Mouse (Mus musculus) retina, postnatal 1 day (tissue): ENCODE results near the gene Susd1.

Source experiments
- DNase-seq: peaks from one replicate; pipeline ENCODE4 v3.0.0-alpha.2; 2012

Gene Susd1

DNA sequence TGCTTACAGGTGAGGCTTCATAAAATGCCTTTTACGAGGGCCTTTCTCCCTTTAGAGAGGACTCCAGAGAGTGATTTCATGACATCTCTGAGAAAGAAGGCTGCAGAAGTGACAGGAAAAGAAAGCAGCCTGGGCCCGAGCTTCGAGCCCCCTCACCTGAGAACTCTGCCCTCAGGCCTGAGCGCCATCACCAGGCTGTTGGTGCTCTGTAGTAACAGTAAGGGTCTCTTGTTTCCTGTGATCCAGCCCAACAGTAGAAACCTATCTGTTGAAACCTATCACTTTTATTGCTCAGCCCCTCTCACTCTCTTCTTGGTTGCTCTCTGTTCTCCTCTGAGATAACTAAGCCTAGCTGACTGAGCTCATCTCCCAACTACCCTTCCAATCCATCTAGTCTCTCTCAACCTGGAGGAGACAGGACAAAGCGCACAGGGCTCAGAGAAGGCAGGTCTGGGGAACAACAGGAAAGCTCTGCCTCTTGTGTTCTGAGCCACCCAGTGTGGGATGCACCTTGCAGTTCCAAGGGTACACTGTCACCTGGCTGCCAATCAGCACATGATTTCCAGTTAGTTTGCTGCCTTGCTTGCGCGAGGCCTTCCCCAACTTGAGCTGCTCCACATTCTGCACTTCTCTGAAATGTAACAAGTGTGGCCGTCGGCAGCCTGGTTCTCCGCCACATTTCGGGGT lies 101.4 kb downstream of the Susd1 start:
- DNase-seq, result no peak

DNA sequence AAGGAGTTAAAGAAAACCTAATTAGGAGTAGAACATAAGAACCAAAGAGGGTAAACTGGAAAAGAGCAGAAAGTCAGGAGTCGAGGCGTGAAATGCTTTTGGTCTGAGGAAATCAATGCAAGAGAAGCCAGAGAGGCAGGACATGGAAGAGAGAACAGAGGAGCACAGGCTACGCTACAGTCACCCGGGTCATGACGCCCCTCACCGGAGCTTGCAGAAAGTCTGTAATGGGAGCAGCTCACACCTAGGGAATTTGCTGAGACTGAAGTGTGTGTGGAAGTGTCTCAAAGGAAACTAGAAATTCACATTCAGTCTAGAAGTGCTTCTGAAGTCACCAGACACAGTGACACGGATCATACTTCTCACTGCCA lies 102.0 kb downstream of the Susd1 start:
- DNase-seq, result no peak

DNA sequence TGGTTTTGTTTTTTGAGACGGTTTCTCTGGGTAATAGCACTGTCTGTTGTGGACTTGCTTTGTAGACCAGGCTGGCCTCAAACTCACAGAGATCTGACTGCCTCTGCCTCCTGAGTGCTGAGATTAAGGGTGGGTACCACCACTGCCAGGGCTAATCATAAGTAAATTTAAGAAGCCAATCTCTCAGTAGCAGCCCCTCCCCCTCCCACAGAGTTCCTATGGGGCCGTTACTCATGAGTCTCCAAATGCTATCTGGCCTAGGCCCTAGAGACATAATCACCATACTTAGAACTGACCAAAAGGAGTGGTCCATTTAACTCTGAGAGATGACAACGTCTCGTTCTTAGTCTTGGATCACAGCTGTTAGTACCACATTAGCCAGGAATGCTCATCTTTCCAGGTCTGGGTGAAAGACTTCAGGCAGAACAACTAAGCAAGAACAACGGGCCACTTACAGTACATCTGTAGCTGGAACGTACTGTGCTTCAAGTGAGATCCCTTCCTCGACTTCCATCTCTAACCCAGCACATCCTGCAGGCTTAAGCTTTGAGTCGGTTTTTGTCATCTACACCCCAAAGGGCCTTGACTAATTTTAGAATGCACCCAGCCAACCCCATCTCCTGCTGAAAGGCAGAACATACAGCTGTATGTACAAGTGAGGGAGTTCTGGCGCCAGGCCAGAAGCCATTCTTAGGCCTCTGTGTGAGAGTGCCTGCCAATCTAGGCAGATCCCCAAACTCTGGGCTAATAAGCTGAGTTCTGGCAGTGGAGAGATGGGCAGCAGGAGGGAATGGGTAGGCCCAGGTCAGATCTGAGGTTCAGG lies 102.6 kb downstream of the Susd1 start:
- DNase-seq, result peak; percentile 45

DNA sequence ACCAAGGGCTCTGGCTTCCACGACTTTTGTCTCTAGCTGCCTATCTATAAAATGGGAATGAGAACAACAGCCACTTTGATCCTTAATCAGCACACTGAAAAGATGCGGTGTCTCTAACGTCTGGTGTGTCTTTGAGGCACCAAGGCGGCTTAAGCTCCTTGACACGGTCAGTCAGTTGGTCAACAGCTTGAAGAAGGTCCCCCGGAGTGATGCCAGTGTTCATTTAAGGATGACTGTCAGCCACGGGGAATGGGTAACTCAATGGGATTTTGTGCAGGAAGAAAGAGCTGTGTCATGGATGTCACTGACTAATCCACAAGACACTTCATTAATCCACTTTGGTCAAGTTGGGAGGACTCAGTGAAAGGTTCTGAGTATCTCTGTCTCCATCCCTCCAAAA lies 103.3 kb downstream of the Susd1 start:
- no peak for DNase-seq

DNA sequence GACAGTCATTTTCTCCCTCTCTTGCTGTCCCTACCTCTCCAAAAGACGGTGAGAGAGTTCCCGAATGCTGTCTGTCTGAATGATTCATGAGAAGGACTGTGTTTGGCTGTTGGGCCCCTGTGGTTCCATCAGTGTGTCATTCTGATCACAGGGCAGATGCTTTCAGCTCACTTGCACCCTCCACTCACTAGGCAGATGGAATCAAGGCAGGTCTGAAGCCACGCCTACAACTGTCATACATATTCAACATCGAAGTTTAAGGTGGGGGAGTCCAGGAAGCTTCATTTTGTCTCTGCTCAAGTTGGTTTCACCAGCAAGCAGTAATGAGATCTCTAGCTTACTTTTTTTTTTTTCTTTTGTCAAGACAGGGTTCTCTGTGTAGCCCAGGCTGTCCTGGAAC lies 104.2 kb downstream of the Susd1 start:
- no peak for DNase-seq

DNA sequence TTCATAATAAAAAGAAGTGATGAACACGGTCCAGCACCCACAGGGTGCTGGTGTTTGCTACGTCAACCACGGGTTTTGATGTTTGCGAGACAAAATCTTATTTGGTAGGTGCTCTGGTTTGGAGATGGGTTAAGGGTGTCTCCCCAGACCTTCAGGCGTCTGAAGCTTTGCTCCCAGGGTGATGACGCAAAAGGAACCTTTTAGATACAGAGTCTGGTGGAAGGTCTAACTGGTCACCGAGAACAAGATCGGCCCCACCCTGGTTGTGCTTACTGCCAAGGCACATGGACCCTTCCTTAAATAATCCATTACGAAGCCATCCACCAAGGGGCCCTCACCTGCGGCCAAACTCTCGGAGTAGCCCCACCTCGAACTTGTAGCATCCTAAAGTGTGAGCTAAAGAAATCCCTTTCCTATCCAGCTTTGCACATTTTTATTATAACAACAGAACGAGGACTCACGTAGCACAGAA lies 105.0 kb downstream of the Susd1 start:
- DNase-seq, result no peak

DNA sequence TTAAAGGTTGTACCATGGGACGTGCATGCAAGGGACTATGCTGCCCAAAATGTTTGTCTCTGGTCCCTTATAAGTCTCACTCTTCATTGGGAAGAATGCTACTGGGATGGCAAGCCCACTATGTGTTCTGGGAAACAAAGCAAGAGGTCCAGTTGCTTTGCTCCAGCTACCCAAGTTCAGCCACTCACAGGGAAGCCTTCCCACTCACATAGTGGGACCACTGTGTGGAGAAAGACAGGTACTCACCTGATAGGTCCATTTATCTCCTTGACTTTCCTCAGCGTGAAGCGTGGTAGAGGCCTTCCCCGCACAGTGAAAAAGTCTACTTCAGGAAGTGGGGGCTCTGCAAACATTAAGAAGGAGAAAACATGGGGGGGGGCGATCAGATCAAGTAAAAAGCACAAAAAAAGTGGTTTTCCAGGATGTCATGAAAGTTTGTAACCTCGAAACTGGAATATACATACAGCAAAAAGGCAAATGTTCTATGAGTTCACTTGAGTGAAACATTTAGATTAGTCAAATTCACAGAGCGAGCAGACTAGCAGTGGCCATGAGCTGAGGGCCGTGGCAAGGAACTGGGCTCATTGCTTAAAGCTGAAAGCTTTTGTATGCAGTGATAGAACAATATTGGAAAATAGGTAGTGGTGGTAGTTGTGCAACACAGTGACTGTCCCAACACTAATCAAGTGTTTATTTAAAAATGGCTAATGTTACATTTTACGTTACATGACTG lies 105.6 kb downstream of the Susd1 start:
- DNase-seq, result no peak

DNA sequence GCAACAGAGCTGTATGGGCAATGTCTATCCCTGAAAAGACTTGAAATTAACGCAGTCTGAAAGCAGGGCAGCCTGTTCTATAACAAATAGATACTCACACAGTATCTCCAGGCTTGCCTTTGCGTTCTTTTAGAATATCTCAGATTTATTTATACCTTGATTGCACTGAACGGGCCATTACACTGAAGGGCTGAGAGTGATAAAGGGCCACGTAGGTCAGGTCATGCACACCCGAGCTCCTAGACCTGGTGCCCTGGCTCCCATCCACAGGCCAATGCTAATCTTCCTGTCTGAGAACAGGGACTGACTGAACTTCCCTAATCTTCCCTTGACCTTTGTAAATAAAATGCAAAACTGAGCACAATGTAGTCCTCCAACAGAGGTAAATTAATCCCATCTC lies 106.3 kb downstream of the Susd1 start:
- DNase-seq, result no peak

DNA sequence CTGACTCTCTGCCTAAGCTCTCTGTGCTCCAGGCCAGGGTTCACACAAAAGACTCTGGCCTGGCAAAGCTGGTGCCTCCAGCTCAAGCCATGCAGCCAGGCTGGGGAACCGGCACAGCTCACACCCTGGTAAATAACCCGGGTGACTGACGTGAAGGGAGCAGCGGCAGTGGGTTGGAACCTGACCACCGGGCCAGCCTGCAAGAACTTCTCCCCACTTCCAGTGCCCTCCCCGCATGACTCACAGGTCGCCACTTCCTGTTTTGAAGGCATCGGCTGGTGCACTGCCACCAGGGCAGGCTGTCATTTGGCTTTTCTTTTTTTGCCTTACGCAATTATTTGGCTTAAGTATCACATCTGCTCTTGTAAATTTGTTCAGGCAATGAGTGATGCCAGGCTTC lies 106.8 kb downstream of the Susd1 start:
- no peak for DNase-seq

DNA sequence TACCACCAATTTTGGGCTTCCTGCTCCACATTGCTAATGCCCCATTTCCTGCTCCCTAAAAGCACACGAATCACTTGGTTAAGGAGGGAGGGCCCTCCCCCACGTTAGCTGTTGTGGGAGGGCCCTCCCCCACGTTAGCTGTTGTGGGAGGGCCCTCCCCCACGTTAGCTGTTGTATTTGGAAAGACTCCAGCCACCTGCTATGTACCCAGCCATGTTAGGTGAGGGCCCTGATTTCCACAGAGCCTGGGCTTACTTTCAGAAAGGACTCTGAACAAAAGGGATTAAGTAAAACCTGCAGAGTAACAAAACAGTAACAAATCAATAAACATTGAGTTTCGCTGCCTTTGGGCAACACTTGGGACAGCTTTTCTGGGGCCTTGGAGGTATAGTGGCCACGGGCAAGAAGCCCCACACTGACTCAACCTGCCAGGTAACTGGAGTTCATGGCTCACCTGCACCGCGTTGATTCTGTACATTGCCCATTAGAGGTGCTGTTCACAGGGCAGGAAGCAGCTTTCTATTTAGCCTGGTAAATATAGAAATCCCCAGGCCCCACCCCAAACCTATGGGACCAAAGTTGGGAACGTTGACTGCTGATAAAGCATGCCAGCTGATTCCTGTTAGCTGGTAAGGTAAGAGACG lies 107.3 kb downstream of the Susd1 start:
- DNase-seq, result no peak

DNA sequence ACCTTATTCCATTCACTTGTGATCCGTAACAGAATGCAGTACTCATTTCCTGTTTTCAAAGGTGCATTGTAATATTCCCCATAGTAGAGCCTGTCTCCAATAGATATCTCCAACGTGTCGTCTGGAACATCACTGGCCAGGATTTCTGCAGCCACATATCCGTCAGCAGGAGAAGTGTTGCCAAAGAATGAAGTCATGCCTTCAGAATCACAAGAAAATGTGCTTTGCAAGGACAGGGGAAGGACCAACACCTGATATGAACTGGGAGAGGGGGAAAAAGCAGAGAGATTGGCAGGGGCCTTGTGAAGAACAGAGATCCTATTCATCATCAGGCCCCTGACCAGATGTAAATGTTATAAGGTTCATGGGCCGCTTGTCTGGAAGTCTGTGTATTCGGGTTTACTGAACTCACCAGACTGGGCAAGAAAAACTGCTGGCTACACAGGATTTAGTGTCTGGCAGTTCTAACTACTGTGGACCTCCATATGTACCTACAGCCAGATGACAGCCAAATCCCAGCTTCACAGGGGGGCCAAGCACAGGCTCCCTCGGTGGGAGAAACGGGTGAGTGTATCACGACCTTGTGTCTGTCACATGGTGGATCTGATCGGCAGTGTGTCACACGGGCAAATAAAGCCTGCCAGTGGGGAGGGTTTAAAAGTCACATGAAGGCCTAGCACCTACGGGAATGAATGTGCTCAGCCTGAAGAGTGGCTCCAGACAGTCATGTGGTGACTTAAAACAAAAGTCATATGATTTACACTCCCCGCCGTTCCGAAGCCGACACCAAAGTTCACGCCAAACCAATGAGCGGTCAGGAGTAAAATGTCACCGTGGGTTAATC lies 108.8 kb downstream of the Susd1 start:
- peak; percentile 20 for DNase-seq

DNA sequence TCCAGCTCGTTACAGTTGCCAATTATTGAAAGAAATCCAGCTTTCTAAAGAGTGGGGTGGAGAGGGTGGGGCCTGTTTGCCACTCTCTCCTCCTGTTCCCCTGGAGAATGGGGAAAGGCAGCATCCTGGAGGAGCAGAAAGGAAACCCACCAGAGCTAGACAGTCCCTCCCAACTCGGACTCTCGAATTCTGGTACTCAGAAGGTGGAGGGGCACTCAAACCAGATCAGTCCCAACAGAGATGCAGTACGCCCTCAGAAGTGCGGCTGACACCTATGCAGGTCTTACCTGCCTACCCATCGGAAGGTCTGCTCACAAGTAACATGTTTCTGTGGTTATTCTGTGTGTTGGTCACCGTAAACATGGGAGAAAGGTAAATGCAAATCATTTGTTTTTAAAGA lies 109.6 kb downstream of the Susd1 start:
- no peak for DNase-seq

DNA sequence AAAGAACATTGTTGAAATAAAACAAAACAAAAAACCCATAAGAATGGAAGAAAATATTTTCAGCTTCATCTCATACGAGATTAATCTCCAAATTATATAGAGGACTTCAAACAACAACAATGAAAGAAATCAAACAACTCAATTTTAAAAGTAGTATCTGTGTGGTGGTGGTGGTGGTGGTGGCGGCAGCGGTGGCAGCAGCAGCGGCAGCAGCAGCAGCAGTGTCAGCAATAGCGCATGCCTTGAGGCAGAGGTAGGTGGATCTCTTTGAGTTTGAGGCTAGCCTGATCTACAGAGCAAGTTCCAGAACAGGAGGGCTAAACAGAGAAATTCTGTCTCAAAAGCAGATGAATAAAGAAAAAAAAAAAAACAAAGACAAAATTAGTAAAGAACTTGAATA lies 110.4 kb downstream of the Susd1 start:
- no peak for DNase-seq

DNA sequence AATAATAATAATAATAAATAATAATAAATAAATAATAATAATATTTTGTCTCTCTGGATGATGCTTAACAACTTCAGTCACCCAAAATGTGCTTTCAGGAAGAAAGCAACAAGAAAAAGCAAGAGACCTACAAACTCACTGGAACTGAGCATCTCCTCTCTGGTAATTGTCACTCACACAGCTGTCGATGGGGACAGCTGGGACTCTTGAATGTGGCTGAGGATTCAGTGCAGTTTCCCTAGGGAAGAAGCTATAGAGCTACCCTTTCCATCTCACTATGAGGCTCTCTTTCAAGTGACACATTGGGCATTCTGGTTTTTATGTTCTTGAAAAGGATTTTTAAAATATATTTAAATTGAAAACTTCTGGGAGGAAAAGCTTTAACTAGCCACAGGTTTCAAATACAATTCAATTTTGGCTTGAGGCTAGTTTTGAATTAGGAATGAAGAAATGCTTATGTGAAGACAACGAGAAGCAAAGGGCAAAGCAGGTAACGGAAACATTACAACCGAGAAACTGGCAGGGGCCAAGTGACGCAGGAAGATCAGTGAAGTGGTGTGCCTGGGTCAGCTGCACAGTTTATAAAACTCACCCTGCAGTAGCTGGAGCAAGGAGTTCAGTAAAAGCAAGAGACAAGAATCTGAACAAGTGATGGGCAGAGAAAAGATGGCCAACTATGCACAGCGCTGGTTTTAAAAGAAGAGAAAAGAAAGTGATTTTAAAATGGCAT lies 112.2 kb downstream of the Susd1 start:
- DNase-seq, result no peak

DNA sequence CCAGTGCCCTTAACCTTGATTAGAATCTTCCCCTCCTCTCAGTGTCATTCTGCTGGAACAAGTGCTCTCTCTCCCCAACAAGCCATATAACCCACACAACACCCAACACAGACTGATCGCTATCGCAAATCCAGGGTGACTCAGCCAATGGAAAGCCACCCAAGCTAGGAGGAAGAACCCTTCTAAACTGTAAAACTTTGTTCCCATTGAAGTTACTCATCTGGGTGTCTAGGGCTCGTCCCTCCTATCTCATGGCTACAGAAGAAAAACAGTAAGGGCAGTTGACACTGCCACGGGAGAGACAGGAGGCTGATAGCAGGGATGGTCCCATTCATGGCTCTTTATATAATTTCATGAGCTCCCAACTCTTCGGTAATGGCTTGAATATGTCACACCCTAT lies 114.1 kb downstream of the Susd1 start:
- DNase-seq, result no peak

DNA sequence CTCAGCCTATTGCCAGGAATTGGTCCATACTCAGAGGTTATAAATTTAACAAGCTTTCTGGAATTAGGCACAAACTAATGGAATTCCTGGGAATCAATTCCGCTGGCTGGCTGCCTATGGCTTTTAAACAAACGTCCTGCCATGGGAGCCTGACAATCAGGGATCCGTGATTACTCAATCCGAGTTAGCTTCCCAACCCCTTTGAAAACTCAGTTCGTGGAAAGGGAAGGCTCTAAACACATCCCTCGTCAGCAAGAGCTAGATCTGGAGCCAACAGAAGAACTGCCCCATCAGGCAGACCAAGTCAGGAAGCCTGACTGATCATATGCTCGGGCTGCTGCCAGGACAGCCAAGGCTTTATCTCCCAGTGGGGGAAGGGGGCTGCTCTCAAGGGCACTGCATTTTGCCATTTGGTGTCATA lies 115.2 kb downstream of the Susd1 start:
- DNase-seq, result no peak

DNA sequence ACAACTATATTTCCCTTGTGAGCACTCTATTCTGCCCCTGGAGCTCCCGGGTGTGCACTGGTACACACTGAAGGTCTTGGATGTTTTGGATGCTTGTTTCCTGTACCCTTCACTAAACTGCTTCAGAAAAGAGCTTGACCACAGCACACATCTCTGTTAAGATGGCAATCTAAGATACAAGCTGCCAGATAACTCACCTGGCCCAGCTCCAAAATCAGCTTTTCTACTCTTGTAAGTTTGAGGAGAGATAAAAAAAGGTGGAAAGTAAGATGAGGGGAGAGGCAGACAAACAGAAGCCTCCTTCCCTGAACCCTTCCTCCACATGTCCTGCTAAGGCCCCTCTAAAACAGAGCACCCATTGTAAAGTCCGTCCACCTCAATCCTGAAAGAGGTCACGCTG lies 115.7 kb downstream of the Susd1 start:
- no peak for DNase-seq

DNA sequence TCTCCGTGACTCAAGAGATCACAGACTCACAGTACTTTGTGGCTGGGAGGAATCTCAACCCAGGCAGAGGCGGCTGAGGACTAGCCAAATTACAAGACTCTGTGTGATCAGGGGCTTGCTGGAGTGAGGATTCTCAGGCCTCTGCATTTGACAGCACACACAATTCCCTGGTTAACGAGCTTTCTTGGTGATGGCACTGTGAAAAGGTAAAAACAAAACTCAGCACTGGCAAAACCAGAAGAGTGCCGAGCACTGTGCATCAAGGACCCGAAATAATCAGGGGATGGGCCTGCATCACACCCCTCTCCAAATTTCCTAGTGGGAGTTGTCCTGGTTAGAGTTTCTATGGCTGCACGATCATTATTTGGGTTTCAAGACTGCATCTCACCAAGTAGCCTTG lies 116.4 kb downstream of the Susd1 start:
- DNase-seq, result no peak

DNA sequence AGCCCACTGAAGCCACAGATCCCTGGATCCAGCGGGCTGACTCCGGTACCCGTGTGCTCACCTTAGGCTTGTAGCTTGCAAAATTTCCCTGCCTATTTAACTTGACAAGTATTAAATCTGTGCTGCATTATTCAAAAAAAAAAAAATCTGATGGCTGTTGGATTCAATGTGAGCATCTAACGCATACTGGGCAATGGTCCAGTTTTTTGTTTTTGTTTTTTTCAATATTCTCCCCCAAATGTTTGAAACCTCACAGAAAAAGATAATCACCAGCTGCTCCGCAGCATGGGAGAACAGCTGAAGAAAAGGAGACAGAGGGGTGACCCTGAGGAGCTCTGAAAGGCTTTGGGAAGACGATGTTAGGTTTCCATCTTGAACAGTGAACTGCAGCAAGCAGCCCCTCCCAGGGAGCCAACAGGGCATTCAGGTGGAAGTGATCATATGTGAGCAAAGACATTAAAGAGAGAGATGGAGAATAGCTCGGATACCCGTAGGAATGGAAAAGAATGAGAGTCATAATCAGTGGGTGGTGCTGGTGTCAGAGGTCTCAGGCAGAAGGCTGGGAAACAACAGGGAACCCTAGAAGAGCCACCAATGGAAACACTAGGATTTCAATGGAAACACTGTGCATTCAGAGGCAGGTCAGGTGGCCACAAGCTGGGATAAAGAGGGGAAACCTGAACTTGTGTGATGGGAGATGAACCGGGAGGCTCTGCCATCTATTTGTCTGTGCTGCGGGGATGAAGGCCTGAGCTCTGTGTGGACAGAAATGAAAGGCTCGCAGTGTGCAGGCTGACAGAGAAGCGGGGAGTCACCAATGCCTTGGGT lies 117.0 kb downstream of the Susd1 start:
- peak; percentile 12 for DNase-seq

DNA sequence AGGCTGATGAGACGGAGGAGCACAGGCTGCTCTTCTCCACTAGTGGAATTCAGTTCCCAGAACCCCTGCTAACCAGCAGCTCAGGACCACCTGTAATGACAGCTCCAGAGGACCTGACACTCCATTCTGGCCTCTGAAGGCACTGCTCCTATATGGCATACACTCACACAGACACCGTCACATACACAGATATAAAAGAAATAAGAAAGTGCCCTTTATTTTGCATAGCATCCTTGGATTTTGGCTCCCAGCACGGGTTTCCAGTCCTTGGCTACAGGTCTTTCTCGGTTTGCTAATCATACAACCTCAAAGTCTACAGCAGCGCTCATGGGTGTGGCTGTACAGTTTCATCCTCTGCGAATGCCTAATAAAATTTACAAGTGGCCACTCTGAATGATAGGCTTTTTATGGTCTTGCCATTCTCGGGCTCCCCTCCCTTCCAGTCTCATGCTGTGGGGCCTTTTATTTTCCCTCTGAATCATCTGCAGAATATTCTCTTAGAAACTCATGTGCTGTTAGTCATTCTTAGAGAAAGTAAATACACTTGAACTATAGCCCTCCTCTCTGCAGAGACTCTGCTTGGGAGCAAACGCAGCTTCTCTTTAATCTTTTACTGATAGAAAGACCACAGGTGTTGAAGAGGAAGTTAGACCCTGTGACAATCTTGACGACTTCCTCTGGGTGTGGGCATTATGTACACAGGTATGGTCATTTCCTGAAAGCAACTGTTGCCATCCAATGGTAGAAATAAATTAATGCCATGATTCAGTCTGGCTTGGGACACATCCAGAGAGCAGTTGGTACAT lies 119.1 kb downstream of the Susd1 start:
- DNase-seq, result no peak
